Mouse (Mus musculus): ENCODE data around the gene Sik2.

Sik2 gene

DNA sequence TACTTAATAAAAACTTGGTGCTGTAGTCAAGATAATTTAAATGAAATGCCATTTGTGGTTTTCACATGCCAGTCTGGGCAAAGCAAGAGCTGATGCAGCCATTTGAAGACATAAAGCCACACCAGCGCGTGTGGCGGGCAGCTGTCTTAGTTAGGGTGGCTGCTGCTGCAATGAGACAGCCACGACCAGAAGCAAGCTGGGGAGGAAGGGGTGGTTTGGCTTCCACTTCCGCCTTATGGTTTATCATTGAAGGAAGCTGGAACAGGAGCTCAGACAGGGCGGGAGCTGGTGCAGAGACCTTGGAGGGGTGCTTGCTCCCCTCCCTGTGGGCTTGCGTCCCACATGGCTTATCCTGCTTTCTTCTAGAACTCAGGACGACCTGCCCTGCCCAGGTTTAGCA, 143.1 kb downstream of the Sik2 start:
- no peak for DNase-seq (ENCODE audit: low spot score in 2 of 2)

DNA sequence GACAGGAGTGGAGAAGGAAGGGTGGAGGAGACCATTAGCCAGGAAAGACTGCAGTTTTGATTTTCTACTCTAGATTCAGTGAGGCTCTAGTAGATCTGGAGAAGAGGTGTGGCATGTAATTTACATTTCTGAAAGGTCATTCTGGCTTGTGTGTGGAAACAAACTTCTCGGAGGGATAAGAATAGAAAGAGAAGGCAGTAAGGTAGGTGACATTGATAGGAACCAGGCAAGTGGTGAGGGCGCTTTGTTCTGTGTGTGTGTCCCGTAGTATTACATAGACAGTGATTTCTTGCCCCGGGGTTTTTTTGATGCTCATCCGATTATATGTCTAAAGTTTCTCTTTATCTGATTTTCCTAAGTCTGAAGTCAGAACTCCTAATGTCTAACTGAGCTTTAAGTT, 144.0 kb downstream of the Sik2 start:
- no peak for DNase-seq (ENCODE audit: low spot score in 2 of 2)

DNA sequence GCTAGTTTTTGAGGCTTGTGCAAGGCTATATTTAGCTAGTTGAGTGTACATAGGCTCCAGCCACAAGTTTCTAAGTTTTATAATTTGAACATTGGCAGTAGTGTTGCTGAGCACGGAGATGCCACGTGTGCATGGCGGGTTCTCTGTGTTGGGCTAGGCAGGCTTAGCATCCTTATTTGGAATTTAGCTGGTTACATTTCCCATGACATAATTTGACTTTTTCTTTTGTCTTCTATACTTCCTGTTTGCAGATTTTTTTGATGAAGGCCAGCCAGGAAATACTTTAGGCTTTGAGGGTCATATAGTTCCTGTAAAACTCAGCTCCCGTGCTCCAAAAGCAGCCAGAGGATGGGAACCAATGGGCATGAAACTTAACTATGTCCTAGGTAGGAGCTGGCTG, 145.0 kb downstream of the Sik2 start:
- DNase-seq (ENCODE audit: low spot score in 2 of 2): no peak

DNA sequence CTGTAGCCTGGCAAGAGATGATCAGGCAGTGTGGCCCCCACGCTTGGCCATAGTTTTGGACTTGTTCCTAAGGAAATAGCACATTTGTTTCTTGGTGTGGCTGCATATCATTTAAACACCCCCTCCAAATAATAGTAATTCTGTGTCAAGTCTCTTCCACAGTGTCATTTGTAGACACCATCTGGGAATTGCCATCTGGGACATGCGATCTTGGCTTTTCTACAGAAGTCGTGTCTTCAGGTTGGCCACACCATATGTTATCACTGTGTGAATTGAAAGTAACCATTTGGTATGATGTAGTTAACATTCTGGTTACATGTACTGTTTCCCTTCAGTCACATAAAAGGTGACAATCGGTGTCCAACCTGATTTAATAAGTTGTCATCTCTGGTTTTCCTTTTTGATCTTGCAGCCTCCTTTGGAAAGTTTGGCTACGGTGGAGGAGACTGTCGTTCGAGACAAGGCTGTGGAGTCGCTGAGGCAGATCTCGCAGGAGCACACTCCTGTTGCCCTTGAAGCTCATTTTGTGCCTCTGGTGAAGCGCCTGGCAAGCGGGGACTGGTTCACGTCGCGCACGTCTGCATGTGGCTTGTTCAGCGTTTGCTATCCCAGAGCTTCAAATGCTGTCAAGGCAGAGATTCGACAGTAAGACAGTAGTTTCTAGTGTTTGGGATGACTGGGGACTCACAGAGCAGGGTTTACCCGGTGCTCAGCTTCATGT, 147.6 kb downstream of the Sik2 start:
- DNase-seq (ENCODE audit: low spot score in 2 of 2): no peak

DNA sequence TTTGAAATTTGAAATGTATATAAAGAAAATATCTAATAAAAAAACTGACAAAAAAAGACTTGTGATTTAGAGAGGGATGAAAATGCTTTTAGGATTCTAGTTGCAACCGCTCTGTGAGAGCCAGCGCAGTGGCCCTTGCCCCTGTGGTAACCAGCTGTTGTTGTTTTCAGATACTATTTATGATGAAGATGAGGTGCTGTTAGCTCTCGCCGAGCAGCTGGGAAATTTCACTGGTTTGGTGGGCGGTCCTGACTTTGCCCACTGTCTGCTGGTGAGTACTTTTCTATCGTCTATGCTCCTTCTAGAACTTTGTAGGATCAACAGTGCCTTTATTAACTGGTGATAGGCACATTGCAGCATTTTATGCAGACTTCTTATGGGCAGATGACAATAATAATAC, 150.2 kb downstream of the Sik2 start:
- DNase-seq (ENCODE audit: low spot score in 2 of 2): no peak

DNA sequence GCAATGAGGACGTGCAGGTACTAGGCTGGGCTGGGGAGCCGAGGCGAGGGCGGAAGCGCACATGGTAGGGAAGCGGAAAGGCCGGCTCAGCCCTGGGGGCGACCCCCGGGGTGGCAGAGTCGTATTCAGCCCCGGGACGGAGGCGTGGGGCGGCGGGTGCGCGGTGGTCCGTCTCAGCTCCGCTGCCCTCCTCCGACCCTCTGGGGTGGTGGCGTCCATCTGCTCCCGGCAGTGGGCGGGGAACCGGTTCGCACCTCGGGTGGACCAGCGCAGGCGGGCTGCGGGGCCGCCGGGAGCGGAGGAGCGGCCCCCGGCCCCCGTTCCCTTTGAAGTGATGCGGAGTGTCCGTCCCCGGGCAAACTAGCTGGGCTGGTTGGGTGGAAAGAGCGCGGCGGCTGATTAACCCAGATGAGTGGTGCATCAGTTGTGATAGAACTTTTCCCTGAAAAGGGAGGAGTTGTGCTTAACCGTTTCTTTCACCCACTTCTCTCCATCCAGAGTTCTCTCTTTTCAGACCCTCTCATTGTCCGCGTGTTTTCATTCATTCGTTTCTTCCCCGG, 151.7 kb downstream of the Sik2 start:
- DNase-seq (ENCODE audit: low spot score in 2 of 2): no peak

DNA sequence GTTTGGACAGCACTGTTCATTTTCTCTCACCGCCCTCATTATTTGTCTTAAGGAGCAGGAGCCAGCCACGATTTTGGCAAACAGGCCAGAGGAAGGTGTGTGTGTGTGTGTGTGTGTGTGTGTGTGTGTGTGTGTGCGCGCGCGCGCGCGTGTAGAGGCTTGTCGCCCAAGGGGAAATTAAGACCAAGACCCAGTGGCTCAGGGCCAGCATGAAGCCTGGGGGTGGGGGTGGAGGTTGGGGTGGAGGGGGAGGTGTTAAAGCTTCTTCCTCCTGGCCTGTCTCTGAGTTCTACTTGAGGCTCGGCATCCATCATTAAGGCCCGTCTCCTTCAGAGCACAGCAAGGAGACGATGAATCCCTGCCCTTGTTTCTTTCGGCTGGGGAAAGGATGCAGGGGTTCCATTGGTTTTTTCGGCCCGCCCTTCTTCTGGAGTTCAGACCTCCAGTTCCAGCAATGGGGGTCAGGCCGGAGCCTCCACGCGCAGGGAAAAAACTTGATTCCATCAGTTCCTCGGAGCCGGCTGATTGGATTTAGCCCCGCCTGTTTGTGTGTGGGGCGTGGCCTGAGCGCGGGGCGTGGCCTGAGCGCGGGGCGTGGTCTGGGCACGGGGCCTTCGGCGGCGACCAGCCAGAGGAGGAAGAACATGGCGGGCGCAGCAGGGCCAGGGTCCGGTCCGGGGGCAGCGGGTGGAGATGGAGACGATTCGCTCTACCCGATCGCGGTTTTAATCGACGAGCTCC, 152.4 kb downstream of the Sik2 start:
- DNase-seq (ENCODE audit: low spot score in 2 of 2): peak; percentile 95 to 97

DNA sequence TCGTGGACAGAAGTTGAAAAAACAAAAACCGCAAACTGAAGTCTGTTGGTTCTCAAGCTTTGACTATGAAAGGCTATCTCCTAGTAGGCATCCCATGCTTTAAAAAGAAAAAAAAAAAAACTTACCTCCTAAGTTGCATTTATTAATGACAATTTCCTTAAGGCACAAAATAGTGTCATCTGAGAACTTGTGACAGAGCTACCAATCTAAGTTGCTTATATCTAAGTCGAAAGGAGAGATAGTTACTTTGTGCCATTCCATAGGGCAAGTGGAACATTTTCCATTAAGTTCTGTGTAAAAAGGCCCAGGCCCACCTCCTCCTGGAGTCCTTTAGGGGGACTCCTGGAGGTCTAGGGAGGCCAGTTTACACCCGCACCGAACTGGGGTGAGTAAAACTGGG, 153.1 kb downstream of the Sik2 start:
- DNase-seq (ENCODE audit: low spot score in 2 of 2): no peak

DNA sequence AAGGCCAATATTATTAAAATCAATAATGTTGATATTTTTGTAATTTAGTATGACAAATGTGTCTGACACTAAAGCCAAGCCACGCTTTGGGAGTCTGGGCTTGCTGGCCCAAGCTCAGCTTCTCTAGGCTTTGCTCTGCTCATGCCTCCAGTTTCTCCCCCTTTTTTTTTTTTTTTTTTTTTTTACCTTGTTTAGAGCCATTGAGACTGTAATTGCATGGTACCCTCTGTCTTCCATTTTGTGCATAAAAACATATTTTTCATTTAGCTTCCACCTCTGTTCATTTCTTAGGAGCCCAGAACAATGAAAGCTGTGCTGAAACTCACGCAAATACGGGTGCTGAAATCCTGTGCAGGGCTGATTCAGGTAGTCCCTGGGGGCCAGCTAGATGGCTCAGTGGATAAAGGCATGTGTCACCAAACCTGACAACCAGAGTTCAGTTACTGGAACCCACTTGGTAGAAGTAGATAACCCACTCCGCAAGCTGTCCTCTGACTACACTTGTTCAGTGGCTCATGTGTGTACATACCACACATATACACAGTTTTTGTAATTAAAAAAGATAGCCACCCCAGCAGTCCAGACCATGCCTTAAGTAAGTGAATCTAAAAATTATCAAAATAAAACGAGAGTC, 153.6 kb downstream of the Sik2 start:
- no peak for DNase-seq (ENCODE audit: low spot score in 2 of 2)

DNA sequence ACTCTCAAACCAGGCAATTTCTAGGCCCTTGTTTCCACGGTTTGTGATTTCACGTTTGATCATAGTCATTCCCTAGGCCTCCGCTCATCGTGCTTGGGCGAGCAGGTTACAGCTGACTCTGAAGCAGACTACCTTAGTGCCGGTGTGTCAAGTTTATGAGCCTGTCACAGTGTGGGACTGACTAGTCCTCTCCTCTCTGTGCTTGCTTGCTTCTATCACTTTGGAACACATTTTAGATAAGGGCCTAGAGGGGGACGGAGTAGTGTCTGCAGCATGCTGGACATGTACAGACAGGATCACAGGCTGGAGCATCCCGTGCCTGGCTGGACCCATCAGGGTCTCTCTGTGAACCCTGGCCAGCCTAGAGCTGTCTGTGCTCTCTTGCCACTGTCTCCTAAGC, 154.5 kb downstream of the Sik2 start:
- no peak for DNase-seq (ENCODE audit: low spot score in 2 of 2)

DNA sequence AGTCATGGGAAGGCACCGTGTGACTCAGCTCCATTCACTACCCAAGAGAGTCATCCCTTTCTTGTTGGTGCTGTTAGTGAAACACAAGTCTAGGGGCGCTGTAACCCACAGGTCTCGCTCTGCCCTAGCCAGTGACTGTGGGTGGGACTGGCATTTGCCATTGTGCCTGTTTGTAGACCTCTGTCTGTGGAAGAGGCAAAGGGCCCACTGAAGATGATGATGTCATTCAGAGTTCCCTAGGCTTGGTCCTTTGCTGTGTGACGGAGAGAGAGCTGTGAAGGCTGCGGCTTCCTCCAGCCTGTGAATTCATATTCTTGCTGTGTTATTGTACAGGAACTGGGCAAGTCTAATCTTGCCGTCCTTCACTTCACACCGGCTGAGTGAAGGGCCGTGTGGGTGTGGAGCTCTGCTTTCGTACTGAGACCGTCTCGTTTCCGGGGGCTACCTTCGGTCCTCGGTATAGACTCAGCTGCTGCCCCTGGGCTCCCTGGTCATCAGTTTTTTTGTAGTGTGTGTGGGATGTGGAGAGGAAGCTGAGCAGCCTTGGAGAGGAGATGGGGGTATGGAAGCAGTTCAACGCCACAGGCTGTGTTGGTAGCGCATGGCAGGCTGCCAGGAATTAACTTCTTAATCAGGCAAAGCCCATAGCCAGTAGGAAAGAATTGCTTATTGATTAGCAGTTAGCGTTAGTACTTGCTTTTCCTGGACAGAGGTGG, 156.1 kb downstream of the Sik2 start:
- DNase-seq (ENCODE audit: low spot score in 2 of 2): peak in 1 of 2 experiments; percentile 49

DNA sequence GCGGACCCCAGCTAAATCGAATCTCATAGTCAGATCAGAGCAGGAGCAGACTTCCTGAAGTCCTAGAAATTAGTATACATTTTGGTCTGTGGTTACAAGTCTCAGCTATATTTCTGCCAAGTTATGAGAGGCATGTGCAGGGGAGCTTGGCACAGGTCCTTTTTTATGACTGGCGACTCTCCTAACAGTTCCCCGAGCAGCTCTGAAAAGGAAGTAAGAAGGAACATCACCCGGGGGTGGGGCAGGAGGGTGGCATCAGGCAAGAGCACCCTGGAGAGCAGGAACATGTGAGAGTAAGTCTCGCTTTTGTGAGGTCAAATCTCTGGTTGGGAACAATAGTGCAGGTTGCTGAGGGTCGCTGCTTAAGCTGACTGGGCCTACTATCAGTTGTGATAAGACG, 158.2 kb downstream of the Sik2 start:
- DNase-seq (ENCODE audit: low spot score in 2 of 2): no peak

DNA sequence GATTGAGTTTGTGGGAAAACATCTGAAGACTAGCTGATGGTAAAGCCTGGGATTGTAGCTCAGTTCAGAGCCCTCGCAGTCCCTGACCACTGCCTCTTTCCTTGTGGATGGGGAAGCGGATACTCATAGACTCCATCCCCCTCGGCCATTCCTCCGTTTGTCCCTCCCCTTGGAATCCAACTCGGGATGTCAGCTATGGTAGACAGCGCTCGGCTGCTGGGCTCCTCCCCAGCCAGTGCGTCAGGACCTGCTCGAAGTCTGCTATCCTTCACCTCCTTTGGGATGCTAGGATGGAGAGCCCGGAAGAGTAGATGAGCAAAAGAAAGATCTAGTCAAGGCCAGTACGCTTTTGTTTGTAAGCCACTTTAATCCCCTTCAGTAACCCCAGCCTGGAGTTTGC, 158.6 kb downstream of the Sik2 start:
- DNase-seq (ENCODE audit: low spot score in 2 of 2): no peak

DNA sequence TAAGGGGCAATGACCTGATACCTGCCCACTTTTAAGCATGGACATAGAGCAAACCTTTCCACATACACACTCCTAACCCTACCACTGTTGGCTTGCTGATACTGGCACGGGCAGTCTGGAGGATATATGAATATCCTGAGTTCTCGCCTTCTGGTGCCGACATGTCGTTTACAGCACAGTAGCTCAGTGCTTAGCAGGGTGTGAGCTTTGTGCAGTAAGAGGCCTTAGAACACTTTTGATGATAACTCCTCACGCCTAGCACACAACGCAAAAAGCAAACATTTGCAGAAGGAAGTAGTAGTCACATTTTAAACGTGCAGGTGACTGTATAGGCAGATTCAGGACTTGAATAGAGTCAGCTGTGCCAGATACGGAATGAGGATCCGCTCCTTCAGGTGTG, 159.1 kb downstream of the Sik2 start:
- DNase-seq (ENCODE audit: low spot score in 2 of 2): no peak

DNA sequence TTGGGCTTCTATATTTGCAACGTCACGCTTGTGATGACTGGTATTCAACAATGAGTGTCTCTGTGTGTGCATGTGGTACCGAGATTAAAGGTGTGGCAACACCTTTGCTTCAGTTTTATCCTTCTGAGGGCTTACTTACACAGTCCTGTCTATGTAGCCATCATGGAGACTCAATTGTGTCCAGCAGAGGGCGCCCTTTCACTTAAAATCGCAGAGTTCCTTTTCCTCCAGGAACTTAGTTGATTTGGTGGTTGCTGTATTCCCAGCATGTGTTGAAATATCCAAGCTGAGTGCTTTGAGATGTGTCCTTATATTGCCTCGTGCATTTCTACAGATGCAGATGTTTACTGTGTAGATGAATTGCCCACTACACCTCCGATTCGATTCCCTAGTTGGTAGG, 159.6 kb downstream of the Sik2 start:
- peak; percentile 90 to 92 for DNase-seq (ENCODE audit: low spot score in 2 of 2)

DNA sequence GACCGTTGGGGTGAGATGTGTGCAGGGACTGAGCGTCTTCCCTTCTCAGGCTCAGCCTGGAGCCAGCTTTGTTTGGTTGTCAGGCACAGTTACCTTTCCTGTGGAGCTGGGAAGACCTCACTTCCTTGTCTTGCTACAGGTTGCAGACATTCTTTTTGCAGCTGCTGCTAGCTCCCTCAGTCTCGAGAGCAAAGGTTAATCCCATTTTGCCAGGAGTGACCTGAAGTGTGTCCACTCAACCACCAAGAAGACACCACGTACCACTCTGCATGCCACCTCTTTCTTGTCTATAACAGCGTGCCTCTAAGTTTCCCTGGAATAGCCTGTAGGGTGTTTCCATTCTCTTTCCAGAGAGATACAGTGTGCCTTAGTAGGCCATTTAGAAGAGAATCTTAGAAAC, 160.1 kb downstream of the Sik2 start:
- DNase-seq (ENCODE audit: low spot score in 2 of 2): no peak

DNA sequence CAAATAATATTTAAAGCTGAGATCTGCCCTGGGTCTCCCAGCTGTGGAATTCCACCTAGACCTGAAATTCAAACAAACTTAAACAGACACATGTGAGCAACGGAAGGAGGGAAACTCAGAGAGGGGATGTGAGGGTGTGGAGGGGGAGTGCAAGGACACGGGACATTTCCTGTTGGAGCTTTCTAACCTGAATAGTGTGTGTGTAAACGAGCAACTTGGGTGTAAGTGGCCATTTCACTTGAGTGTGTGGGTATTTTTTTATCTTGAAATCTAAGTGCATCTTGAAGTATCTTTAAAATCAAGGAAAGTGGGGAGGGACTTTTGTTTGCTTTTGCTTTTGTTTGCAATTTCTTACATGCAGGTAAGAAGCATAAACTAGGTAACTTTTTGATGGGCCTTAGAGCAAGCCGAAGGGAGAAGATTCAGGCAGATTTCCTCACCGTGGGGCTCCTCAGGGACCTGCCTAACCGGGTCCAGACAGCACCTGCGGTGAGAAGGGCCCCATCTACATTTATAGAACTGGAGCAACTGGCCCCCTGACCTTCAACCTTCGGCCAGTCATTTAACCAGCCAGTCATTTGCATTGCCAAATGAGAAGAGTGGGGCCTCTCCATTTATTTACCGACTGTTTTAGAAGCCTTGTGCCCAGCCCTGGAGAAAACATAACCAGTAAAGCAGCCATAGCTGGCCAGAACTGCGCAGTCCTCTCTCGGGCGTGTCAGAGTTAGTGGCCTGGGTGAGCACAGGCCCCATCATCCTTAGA, 161.1 kb downstream of the Sik2 start:
- DNase-seq (ENCODE audit: low spot score in 2 of 2): no peak

DNA sequence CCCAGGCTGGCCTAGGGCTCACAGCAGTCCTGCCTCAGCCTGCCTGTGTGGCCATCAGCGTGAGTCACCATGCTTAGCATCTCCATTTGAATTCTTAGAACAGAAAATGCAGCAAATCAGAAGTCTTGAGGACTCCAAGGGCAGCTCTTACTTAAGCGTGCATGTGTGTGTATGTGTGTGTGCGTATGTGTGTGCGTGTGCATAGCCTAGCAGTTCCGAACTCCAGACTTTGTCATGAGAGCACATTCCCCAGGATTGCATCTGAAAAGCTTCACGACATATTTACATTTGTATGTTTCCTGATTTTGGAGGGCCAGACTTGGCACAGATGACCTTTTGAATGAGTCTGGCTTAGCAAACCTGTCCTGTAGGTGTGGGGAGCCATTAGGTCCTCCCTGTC, 161.7 kb downstream of the Sik2 start:
- no peak for DNase-seq (ENCODE audit: low spot score in 2 of 2)

DNA sequence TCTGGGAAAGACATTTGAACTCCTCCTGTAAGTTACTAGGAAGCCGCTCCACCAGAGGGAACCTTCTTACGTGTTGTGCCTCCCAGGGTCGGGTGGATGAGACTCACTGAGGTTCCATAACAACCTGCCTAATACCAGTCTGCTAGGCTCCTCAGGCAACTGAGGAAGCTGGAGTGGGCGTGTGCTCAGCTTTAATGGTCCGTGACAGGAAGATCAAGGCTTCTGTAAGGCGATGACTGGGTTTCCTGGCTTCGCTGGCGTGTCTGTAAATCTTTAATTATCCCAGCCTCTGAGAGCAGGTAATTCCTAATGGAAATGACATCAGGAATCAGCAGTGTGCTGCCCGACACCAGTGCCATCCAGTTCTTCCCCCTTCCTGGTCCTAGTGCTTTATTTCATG, 163.3 kb downstream of the Sik2 start:
- DNase-seq (ENCODE audit: low spot score in 2 of 2): no peak

DNA sequence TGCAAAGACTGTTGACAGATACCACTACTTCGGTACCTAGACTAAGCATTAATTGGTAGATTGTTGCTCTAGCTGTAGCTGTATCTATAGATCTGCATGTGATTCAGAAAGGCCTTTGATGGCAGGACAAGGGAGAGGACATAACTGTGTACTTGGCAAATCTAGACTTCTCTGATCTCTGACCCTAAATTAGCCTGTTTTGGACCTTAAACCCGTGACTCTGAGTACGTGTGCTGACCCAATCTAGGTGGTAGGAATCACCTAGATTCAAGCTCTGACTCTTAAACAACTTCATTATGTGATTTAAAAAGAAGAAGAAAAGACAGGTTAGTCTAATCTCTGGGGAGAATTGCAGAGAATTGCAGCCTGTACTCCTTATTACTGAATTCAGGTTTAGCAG, 163.8 kb downstream of the Sik2 start, which contains the start of gene Ppp2r1b:
Gene Ppp2r1b (plus strand): TSS at position 221 of the 400 bp plus-strand sequence.
- DNase-seq (ENCODE audit: low spot score in 2 of 2): no peak

All from urinary bladder, postnatal 36 days (tissue).